Mouse (Mus musculus) left cerebral cortex, adult 18-20 months (tissue): ENCODE data around the gene Gaa. TPM values are rescaled to one million over a fixed set of nuclear protein-coding genes. Genes with fewer than 3 reads are reported as not detected.
A peak's percentile ranks its signal among the peaks of the same experiment; 100 is the strongest.
"Not testable (repeated sequence)": the region's sequence is repeated elsewhere in the genome, so short reads cannot be mapped to it uniquely, and the experiment has no call there.

ENCODE experiments used
- DNase-seq, 2 experiments: peaks; one replicate each; pipeline ENCODE4 v3.0.0; 2021 to 2022; ENCODE audit warnings: low spot score in 2 of 2, mixed read lengths in 1 of 2
- long read RNA-seq, 2 experiments: library from polyadenylated mRNA; stranded (forward); transcript quantifications; one replicate each; pipeline ENCODE4 v2.0.0; 2021
- total RNA-seq, 2 experiments: library from RNA; stranded (reverse); gene quantifications; 2 replicates each; pipeline ENCODE4 v1.2.3; 2021

Gene Gaa
- 100 to 1,000 TPM; 242 to 279 TPM for total RNA-seq
- long read RNA-seq, experiment 1, transcript Gaa-203 (20 exons, 3,633 nt): major isoform, 385 of 512 reads
- long read RNA-seq, experiment 1, transcript Gaa-201 (20 exons, 3,363 nt): minor isoform, 31 of 512 reads
- long read RNA-seq, experiment 1, partial matches to known transcripts: 62 of 512 reads
- long read RNA-seq, experiment 1, other reads (novel, unspliced or antisense): 34 of 512 reads
- long read RNA-seq, experiment 2, transcript Gaa-201 (20 exons, 3,363 nt): minor isoform, 16 of 341 reads
- long read RNA-seq, experiment 2, transcript Gaa-203 (20 exons, 3,633 nt): major isoform, 244 of 341 reads
- long read RNA-seq, experiment 2, partial matches to known transcripts: 58 of 341 reads
- long read RNA-seq, experiment 2, other reads (novel, unspliced or antisense): 23 of 341 reads

DNA sequence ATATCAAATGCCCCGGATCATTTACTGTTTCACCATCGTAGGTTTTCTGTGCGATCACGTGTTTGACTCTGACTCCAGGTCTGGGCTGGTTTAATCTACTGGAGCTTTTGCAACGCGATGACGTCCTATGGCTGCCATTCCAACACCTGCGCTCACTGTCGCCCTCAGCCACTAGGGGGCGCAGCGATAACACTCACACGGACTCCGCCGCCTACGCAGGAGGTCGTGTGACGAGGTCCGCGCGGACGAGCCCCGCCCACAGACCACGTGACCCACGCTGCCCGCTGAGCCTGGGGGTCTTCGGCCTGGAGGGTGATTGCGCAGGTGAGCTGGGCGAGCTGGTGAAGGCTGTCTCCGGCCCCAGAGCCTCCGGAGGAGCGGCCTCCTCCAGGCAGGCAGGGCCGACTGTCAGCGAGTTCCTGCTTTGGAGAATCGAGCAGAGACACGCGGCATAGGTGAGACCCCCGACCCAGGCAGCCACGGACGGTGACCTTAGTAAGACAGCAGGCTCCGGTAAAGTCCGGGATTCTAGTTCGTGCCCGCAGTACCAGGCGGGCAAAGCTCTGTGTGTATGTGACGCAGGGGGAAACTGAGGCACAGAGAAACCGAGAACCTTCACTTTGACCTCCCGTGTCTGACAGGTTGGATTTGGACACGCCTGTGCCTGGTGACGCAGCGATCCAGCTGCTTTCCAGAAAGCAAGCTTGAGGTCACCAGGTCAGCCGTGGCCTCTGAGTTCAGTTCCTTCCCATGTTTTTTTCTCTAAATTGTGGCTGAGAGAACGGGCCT is at the start of gene Gaa:
TSS of gene Gaa (plus strand) at position 120 of the 789 bp plus-strand sequence.
- peak; percentile 95 to 97 for DNase-seq

DNA sequence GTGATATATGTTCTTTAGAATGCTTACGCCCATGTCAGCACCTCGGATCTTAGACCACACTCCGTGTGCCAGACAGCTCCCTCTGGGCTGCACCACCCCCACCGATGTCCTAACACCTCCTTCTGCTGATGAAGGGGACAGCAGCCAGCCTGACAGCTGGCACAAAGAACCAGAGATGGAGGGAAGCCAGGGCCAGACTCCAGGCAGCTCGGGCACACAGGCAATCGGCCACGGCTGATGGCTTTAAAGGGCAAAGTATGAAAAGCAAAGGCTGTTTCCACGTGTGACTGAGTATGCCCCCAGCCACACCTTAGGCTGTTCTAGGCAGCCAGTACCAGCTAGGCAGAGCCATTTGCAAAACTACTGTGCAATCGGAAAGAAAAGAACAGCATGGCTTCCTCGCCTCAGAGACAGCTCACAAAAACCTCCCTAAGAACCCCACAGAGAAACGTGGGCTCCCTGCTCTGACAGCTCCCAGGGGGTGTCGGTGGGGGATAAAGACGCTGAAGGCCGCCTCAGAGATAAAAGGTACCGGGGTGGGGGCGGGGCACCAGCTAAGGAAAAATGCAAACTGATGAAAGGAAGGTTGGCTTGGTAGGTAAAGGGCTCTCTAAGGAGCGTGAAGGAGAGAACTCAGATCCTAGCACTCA is 47.7 kb upstream of the Gaa start:
- DNase-seq: peak; percentile 68 to 73

DNA sequence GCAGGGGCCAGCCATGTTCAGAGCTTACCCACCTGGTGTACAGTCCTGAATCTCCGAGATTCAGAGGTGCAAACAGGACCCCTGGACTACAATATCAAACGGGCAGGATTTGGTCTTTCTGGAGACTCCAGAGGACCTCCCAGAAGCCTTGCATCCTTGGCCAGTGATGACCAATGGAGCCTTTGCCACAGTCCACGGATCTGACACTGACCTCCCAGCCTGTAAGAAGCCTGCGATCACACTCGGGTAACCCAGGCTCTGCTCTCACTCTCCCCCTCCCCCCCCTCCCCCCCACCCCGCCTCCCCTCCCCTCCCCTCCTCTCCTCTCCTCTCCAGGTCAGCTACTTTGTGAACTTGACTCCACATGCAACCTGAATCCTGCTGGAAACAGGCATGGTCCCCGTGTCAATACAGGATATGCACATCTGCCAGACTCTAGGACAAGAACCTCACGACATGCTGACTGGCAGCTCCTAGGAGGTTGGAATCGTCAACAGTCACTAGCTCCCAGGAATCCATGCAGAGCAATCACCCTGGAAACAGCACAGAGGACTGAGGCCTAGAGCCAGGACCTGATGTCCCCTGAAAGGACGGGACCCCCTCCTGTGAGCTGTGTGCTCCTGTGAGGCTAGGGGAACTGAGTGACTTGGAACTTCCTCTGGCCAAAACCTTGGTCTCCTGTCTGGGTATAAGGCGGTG is 45.7 kb upstream of the Gaa start:
- DNase-seq: no peak

DNA sequence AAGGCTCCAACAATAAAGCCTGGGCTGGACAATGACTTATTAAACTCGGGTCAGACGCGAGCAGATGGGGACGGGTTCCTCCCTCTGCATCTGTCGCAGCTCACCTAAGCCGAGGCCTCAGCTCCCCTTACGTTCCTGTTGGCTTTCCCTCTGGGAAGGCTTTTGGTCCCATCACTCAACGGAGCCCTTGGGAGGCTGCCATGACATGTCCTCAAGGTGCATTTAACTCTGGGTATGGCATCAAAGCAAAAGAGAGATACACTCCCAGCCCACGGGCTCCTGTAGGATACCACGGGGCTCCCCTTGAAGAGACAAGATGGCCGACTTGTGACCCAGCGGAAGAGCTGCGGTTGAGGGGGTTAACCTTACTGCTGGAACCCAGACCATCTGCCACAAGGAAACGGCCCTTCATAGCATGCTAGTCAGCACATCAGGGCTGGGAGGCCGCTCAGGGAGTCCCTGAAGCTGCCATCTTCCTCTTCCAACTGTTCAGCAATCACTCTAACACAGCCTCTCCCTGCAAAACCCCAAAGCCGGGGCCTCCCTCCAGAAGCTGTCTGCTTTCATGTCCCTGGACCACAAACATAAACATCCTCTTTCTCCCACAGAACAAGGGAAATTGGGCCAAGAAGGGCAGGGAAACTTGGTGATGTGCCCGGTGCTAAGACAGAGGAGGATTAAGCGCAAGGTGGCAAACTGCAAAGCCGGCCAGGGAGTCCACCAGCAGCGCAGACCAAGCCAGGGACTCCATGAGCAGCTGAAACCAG is 44.4 kb upstream of the Gaa start:
- DNase-seq: no peak

DNA sequence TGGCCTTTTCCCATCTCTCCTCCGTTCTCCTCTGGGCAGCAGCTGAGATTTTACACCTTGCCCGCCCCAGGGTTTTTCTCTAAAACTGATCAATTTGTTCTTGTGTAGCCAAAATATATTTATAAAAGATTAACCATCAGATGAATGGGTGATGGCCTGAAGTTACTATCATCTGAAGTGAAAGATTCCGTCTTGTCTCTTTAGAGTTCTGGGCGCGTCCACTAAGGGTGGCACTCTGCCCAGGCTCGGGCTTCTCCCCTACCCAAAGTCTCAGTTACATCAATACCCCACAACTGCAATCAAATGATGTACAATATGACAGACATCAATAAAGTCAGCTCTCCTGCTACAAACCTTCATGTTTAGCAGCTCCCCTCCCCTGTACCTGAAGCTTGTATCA is 42.8 kb upstream of the Gaa start:
- DNase-seq: no peak

DNA sequence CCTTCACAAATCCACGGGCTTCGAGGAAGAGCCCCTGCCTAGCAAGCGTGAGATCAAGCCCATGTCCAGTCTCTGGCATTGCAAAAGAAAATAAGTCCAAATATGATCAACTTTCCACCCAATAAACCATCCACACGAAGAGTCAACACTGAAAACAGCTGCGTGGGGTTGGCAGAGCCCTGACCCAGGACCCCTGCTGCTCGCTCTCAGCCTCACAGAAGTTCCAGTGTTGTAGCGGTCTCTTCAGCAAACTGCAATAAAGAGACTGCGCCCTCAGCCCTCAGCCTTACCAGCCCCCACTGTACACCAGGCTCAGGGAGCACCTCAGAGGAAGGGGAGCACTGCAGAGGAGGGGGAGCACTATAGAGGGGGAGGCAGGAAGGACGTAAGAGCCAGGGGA is 42.1 kb upstream of the Gaa start:
- DNase-seq: no peak

DNA sequence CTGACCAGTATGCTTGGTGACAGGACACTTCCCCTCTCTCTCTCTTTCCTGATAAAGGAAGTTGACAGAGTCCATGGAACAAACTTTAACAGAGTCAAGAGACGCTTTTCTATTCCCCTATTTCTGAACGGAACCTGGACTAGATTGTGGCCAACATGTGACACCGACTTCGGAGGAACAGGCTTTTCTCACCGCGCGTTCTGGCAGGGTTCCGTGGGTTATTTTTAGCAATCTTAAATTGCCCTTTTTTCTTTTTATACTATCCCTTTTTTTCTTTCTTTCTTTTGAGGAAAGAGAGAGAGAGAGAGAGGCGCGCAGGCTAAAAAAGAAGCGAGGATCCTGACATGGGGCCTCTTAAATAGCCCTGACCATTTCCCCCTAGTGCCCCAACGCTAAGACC is 40.1 kb upstream of the Gaa start:
- no peak for DNase-seq

DNA sequence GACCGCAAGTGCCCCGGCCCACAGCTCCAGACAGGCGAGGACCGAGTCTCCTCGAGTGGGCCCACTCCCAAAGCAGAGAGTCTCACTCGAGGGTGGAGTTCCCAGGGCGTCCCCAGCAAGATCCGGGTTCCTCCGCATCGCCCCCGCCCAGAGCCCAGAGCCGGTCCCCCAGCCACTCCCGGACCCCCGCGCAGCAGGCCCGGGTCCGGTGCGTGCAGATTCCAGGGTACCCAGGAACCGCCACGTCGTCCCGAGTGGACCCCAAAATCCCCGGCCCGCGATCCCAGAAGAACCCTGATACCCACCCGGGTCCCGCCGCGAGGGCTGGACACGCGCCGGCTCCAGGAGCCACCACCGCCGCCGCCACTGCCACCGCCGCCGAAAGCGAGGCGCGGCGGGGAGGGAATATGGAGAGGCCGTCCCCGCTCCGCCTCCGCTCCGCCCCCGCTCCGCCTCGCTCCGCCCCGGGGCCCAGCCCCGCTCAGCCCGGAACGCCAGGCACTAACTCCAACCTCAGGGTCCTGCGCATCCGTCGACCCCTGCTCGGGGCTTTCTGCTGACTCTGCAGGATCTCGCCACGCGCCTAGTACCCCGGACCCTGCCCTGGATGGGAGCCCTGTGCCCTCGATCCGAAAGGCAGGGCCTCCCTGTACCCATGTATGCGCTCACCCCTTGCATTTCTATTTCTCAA is 39.5 kb upstream of the Gaa start, which contains the start of the genes Tbc1d16 and Ccdc40:
TSS of gene Tbc1d16 (minus strand) at position 409 of the 691 bp plus-strand sequence.
TSS of gene Ccdc40 (plus strand) at position 482 of the 691 bp plus-strand sequence.
- DNase-seq: peak; percentile 43 to 54

DNA sequence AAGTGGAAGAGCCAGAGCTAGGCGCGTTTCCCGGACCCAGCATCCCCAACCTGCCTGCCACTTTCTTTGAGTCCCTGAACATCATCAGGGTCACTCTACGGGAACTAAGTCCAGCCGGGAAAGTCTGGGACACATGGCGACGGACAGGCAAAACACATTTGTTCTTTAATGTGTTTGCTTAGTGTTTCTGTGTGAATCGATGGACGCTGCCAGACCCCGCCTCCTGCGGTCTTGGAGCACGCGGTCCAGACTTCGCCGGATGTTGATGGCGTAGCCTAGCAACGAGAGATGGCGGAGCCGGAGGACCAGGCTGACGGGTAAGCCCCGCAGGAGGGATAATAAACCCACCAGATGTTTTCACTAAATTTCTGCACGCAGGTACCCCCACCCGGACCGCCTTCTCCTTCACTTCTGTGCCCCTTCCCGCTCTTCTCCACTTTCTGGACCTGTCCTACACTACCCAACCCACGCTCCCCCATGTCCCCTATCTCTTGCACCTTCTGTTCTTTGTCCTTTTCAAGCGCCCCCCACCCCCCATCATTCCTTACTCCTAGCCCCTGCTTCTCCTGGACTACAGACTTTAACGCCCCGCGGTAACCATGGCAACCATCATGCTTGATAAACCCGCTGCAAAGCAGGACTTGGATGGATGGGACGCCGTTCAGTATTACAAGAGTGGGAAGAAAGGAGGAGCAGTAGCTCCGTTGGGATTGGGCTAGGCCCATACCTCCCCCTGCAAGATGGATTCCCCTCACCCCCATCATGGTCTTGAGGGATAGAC is 38.7 kb upstream of the Gaa start:
- DNase-seq: peak; percentile 53 to 55

DNA sequence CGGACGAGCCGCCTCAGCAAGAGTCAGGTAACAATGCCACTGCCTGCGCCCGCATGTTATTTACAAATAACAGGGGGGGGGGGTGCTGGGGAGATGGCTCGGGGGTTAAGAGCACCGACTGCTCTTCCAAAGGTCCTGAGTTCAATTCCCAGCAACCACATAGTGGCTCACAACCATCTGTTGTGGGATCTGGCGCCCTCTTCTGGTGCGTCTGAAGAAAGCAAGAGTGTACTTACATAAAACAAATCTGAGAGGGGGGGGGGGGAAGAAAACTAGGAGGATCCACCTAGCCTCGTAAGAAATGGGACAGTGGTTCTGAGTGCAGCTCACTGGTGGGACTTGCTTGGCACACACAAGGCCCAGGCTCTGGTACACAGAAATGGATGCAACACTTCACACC is 32.9 kb upstream of the Gaa start:
- no peak for DNase-seq

DNA sequence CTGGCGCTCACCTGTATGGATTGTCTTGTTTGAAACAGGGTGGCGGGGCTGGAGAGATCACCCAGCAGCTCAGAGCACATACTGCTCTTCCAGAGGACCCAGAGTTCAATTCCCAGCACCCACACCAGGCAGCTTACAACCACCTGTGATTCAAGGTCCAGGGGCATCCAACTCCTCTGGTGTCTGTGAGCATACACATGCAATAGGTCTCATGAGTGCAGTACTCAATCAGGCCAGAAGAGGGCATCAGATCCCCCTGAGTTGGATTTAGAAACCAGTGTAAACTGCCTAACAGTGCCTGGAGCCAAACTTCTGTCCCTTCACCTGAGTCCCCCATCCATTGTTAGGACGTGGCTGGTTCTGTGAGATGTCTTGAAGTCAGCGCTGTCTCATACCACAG is 32.1 kb upstream of the Gaa start:
- peak in 1 of 2 experiments; percentile 40 for DNase-seq

DNA sequence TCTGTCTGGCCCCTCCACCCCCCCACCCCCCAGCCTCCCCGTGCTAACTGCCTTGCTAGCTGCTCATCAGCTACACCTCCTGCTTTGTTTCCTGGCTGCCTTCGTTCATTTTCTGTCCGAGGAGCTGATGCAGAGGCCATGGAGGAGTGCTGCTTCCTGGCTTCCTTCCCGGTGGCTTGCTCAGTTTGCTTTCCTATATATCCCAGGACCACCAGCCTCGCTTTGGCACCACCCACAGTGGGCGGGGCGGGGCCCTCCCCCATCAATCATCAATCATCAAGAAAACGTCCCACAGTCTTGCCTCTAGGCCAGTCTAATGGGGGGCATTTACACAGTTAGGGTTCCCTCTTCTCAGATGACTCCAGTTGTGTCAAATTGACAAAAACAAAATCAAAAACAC is 31.3 kb upstream of the Gaa start:
- DNase-seq: no peak

DNA sequence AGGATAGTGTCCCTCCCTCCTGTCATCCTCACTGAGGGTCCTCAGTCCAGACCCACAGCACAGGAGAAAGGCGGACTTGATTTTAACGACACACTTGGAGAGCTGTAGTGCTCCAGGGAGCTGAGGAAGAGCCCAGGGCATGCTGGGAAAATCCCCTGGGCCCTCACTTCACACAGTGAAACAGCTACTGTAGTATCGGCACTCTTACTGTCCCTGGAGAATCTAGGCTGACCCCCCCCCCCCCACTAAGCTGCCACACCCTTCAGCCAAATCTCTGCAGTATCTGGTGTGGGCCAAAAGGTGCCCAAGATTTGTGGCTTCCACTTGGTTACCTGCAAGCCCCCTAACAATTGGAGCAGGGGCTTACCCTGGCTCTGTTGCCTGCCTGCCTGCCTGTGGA is 30.7 kb upstream of the Gaa start:
- no peak for DNase-seq

DNA sequence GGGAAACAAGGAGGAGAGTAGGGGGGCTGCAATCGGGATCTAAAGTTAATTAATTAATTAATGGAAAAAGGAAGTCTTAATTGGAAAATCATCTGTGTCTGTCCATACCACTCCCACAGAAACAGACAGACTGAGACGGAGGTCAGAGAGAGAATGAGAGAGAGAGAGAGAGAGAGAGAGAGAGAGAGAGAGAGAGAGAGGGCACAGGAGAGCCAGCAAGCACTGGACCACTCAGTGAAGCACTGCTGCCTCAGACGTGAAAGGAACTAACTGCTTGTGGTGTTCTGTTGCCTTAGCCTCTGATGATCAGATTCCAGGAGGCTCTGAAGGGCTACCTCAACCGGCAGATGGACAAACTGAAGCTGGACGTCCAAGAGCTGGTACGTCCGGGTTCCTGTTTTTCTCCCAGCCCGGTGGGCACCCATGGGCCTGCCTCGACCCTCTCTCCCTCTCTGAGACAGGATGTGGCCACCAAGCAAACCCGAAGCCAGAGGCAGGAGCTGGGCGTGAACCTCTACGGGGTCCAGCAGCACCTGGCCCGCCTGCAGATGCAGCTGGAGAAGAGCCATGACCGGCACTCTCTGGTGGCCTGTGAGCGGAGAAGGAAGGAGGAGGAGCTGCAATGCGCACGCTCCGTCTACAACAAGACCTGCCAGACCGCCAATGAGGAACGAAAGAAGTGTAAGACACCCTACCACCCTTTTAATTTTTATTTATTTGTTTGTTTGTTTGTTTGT is 30.0 kb upstream of the Gaa start:
- no peak for DNase-seq

DNA sequence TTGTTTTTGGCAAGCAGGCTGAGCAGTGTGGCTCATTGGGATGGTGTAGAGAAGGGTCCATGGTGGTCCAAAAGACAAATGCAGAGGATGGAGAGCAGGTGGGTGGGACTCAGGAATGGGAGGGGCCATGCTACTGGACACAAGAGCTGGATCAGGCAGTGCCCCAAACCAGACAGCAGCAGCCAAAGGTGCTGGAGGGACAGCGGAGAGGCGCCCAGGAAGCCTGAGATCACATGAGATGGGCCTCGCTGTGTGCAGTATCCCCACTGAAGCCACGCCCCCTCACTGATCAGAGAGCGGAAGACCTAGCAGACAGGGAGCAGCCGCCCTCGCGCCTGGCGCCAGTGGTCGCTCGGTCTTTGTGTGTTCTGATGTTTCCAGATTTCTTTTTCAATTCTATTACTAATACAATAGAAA is 29.4 kb upstream of the Gaa start:
- DNase-seq: no peak

DNA sequence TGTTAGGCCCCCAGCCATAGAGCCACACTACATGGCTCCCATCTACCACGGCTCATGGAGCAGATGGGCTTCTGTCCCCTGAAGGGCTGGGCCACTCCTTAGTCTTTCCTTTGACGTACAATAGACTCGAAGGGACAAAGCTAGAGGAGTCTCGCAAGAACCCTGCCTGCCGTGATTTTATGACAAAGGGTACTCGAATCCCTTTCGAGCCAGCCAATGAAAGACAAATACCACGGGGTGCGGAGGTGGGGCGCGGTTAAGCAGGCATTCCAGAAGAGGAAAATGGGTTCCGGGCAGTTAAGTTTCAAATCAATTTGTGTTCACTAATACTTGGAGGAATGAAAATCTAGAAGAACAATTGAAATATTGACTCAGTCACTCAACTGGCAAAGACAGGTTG is 28.2 kb upstream of the Gaa start:
- DNase-seq: no peak

DNA sequence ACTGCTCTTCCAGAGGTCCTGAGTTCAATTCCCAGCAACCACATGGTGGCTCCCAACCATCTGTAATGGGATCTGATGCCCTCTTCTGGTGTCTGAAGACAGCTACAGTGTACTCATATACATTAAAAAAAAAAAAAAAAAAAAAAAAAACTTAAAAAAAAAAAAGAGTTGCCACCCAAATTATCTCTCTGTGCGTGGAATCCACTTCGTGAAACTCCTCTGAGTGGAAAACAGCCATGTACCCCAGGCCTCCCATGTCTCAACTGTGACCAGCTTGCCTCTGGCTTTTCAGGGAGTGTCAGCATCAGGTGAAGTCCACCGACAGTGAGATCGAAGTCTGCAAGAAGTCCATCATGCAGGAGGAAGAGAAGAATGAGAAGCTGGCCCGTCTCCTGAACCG is 22.1 kb upstream of the Gaa start:
- DNase-seq: not testable (repeated sequence)

DNA sequence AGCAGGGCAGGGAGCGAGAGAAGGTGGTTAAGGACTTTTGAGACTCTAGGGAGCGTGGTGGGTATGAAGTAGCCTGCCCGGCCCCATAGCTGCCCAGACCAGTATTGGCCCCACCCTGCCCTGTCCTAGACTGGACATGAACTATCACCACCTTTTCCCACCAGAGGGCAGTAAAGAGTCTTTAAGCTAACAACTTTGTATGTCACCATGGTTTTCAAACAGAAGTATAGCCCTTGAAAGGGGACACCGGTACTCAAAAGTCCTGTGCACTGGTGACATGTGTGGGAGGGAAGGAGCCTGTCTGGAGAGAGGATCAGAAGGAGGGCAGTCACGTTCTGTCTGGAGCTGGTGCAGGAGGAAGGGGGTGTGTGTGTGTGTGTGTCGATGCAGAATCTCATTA is 18.7 kb upstream of the Gaa start:
- peak in 1 of 2 experiments; percentile 56 for DNase-seq
